Mouse (Mus musculus) thymus, adult 2 months (tissue): Measurements from ENCODE around the gene Gxylt2. TPM values are rescaled to one million over a fixed set of nuclear protein-coding genes. Genes with fewer than 3 reads are reported as not detected.

ENCODE experiments used
- DNase-seq: peaks from one replicate; pipeline ENCODE4 v3.0.0; 2021
- H3K27ac ChIP-seq: fragments of 200-500 bp; 2 replicates; pipeline ENCODE4 v1.5.1; 2012; ENCODE audit warnings: low read length, control low read depth; ENCODE audit not compliant: control insufficient read depth, insufficient read depth
- H3K27me3 ChIP-seq: fragments of 200-500 bp; 2 replicates; pipeline ENCODE4 v1.6.1; 2012; ENCODE audit warnings: mild to moderate bottlenecking, low read length, moderate library complexity, mixed read lengths; ENCODE audit not compliant: control insufficient read depth, insufficient read depth
- H3K36me3 ChIP-seq: fragments of 200-500 bp; 2 replicates; pipeline ENCODE4 v1.6.1; 2012; ENCODE audit warnings: mild to moderate bottlenecking, low read length, moderate library complexity; ENCODE audit not compliant: control insufficient read depth, insufficient read depth
- H3K4me1 ChIP-seq: fragments of 200-500 bp; replicated peaks from 2 replicates; pipeline ENCODE4 v1.6.1; 2012; ENCODE audit warnings: low read length; ENCODE audit not compliant: control insufficient read depth, insufficient read depth
- H3K4me3 ChIP-seq: fragments of 200-500 bp; 2 replicates; pipeline ENCODE4 v1.5.1; 2012; ENCODE audit warnings: mild to moderate bottlenecking, low read length, control low read depth, moderate library complexity; ENCODE audit not compliant: control insufficient read depth, insufficient read depth
- CTCF ChIP-seq: fragments of 200-500 bp; IDR thresholded peaks from 2 replicates; pipeline ENCODE4 v1.5.1; 2012; ENCODE audit warnings: mild to moderate bottlenecking, control low read depth, low read length, moderate library complexity, borderline replicate concordance; ENCODE audit not compliant: control insufficient read depth, poor library complexity, insufficient read depth; ENCODE audit errors: extremely low read depth
- POLR2A ChIP-seq: fragments of 200-500 bp; IDR thresholded peaks from 2 replicates; pipeline ENCODE4 v1.6.1; 2012; ENCODE audit warnings: mild to moderate bottlenecking, low read length, control low read depth, moderate library complexity; ENCODE audit not compliant: control insufficient read depth, poor library complexity, insufficient read depth; ENCODE audit errors: extremely low read depth
- WGBS: fragments of 180-500 bp; shearing (Covaris S2); methylation state at CpG from one replicate; pipeline ENCODE4 v1.1.7; 2018; 5-methylcytosine and 5-hydroxymethylcytosine counted together
- polyA plus RNA-seq: library from polyadenylated mRNA; depleted of rRNA; stranded (reverse); fragments of >200 nt; gene quantifications from 2 replicates; pipeline ENCODE4 v1.2.3, GENCODE M21; 2012

The Gxylt2 gene
- polyA plus RNA-seq, 1 experiment, result 0.82 TPM

- no peaks in the 10 kb centered on the region for H3K36me3 ChIP-seq
- WGBS, result 27% methylated on average over 4 of the region's 4 CpGs
- H3K4me1 ChIP-seq, result no peaks in the 10 kb centered on the region
- no peaks in the 10 kb centered on the region for H3K27me3 ChIP-seq
- H3K27ac ChIP-seq, result no peak overlapping the region
- DNase-seq, result no peak
- no peak overlapping the region for H3K4me3 ChIP-seq
- TF ChIP-seq POLR2A, result no peak
Observed at GRCm38 (mm10) chr6:100710170-100710569, 5.6 kb downstream of the Gxylt2 start.

- Histone ChIP-seq H3K27ac (no peak overlapping the region), H3K27me3 (no peaks in the 10 kb centered on the region), H3K4me3 (no peak overlapping the region), H3K36me3 (no peaks in the 10 kb centered on the region), H3K4me1 (no peaks in the 10 kb centered on the region)
- no peak for DNase-seq
- TF ChIP-seq POLR2A, result no peak
- no peak for TF ChIP-seq CTCF
- 88% methylated on average over 5 of the region's 5 CpGs for WGBS
Observed at GRCm38 (mm10) chr6:100710866-100711265, 6.3 kb downstream of the Gxylt2 start.

- no peak overlapping the region for H3K27ac ChIP-seq
- 92% methylated on average over 8 of the region's 8 CpGs for WGBS
Observed at GRCm38 (mm10) chr6:100715296-100715828, 10.8 kb downstream of the Gxylt2 start.

GRCm38 (mm10) chr6:100716152-100716551 is 11.6 kb downstream of the Gxylt2 start:
- Histone ChIP-seq H3K27ac (no peak overlapping the region), H3K27me3 (no peaks in the 10 kb centered on the region), H3K4me3 (no peak overlapping the region), H3K4me1 (no peaks in the 10 kb centered on the region), H3K36me3 (no peaks in the 10 kb centered on the region)
- 80% methylated on average over 7 of the region's 7 CpGs for WGBS
- no peak for DNase-seq
- TF ChIP-seq POLR2A, result no peak
- TF ChIP-seq CTCF, result no peak

More at GRCm38 (mm10) chr6:100715296-100715828, 10.8 kb downstream of the Gxylt2 start:
- DNase-seq, result no peak
- no peaks in the 10 kb centered on the region for H3K27me3 ChIP-seq
- H3K36me3 ChIP-seq, result no peaks in the 10 kb centered on the region
- TF ChIP-seq CTCF (no peak), POLR2A (no peak)
- no peak overlapping the region for H3K4me3 ChIP-seq
- H3K4me1 ChIP-seq, result no peaks in the 10 kb centered on the region

- H3K36me3 ChIP-seq, result no peaks in the 10 kb centered on the region
- TF ChIP-seq CTCF (no peak), POLR2A (no peak)
- no peak overlapping the region for H3K4me3 ChIP-seq
- H3K27ac ChIP-seq, result no peak overlapping the region
- WGBS, result 89% methylated on average over 8 of the region's 8 CpGs
- H3K27me3 ChIP-seq, result no peaks in the 10 kb centered on the region
- H3K4me1 ChIP-seq, result no peaks in the 10 kb centered on the region
- DNase-seq, result no peak
Observed at GRCm38 (mm10) chr6:100716817-100717216, 12.3 kb downstream of the Gxylt2 start.

GRCm38 (mm10) chr6:100720098-100720501 is 15.6 kb downstream of the Gxylt2 start:
- DNase-seq, result no peak
- Histone ChIP-seq H3K36me3 (no peaks in the 10 kb centered on the region), H3K4me1 (no peaks in the 10 kb centered on the region), H3K4me3 (no peak overlapping the region), H3K27ac (no peak overlapping the region), H3K27me3 (no peaks in the 10 kb centered on the region)
- WGBS, result 66% methylated on average over 6 of the region's 6 CpGs
- TF ChIP-seq POLR2A (no peak), CTCF (no peak)

- H3K4me3 ChIP-seq, result no peak overlapping the region
- no peaks in the 10 kb centered on the region for H3K4me1 ChIP-seq
- TF ChIP-seq POLR2A (no peak), CTCF (no peak)
- WGBS, result 37% methylated on average over 17 of the region's 17 CpGs
- DNase-seq, result no peak
- H3K27me3 ChIP-seq, result no peaks in the 10 kb centered on the region
- H3K27ac ChIP-seq, result no peak overlapping the region
- H3K36me3 ChIP-seq, result no peaks in the 10 kb centered on the region
Observed at GRCm38 (mm10) chr6:100720882-100721721, 16.6 kb downstream of the Gxylt2 start.
